In genomic region chr11:26956153-26956552, GRCm38 (mm10) we compare ENCODE assay signal across 28 mouse cellular contexts.
"Had no signal": no experiment of that assay in that cellular context is flagged by ENCODE, and none has a peak within 500 bp of the region (broad histone marks: within the 10 kb centered on the region; RNA-seq: fewer than 3 reads in every experiment).

No protein-coding gene starts in this region.

- H3K27ac ChIP-seq: embryonic facial prominence, embryonic 10.5 days; embryonic facial prominence, embryonic 12.5 days; embryonic facial prominence, embryonic 13.5 days; embryonic facial prominence, embryonic 15.5 days; forebrain, embryonic 10.5 days; forebrain, embryonic 12.5 days; forebrain, embryonic 13.5 days; forebrain, embryonic 15.5 days; gastrocnemius, adult 2 months; heart, adult 2 months had no signal

- H3K4me1 ChIP-seq: embryonic facial prominence, embryonic 10.5 days; embryonic facial prominence, embryonic 12.5 days; embryonic facial prominence, embryonic 13.5 days; embryonic facial prominence, embryonic 15.5 days had no signal

- H3K4me3 ChIP-seq: embryonic facial prominence, embryonic 10.5 days; embryonic facial prominence, embryonic 12.5 days; embryonic facial prominence, embryonic 13.5 days; embryonic facial prominence, embryonic 15.5 days; erythroblast, embryonic 14.5 days; forebrain, embryonic 10.5 days; forebrain, embryonic 12.5 days; forebrain, embryonic 13.5 days; forebrain, embryonic 15.5 days; gastrocnemius, adult 2 months; heart, adult 2 months had no signal

- DNase-seq: cerebellum, adult 8-10 months; cerebellum, adult 9-10 months; cerebellum, adult 9-11 months; cerebellum, postnatal 10 days; cerebellum, postnatal 14 days; cerebellum, postnatal 25 days; cerebellum, postnatal 36 days; embryo, embryonic 11 days; forebrain, postnatal 0 days; gastrocnemius, adult 2 months; gastrocnemius, postnatal 10 days; gastrocnemius, postnatal 14 days; gastrocnemius, postnatal 25 days; gastrocnemius, postnatal 36 days; heart, adult 11 months; heart, adult 18-20 months; heart, adult 2 months had no signal

- ATAC-seq: forebrain, embryonic 13.5 days; forebrain, embryonic 14.5 days; forebrain, embryonic 15.5 days; forebrain, embryonic 16.5 days; forebrain, postnatal 0 days had no signal
